Mouse (Mus musculus) heart, adult 9 months (tissue): ENCODE data around the gene Shank3.
A peak's percentile ranks its signal among the peaks of the same experiment; 100 is the strongest.

Experiments used
- DNase-seq, 2 experiments: peaks; one replicate each; pipeline ENCODE4 v3.0.0; 2022; ENCODE audit warnings: low spot score in 2 of 2

Shank3 gene

GRCm38 (mm10) chr15:89477091-89477491 lies 22.3 kb upstream of the Shank3 start, which contains the start of gene Arsa:
TSS of gene Arsa (minus strand) at chr15:89477425.
- DNase-seq: peak; percentile 48 to 76

DNA sequence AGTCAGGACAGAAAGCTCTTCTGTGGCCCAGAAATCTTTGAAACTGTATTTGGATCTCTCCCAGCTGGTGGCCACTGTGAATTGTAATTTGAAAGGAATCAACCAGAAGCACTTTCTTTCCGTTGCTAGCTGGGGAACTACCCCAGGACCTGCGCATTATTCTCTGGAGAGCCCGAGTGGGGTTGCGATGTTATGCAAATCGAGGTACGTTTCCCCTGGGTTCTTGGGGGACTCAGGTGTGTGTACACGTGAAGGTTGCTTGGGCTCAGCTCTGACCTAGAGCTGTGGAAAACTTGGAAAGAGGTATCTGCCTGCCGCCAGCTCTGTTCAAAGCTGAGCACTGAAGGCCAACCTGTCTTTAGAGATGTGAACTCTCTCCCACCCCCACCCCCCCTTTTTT lies 21.6 kb upstream of the Shank3 start:
- DNase-seq: no peak

- DNase-seq: no peak
Observed at GRCm38 (mm10) chr15:89478622-89479021, 20.8 kb upstream of the Shank3 start.

DNA sequence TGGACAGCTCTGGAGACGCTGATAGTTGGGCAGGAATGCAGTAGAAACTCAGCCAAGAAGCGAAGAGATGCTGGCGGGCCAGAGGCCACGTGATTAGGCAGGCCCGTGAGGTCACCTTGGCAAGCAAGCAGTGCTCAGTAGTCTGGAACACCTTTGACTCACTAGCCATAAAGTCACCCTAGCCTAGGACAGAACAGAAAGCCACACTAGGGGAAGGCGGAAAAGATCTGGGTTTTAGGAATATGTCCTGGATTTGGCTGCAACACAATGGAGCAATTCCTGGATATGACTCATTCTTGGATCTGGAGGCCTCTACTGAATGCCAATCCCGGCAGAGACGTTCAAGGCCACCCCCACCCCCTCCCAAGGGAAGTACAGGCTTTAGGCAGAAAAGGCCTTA lies 18.8 kb upstream of the Shank3 start:
- DNase-seq: peak; percentile 90 to 94

GRCm38 (mm10) chr15:89488182-89488581 lies 11.2 kb upstream of the Shank3 start:
- DNase-seq: no peak

DNA sequence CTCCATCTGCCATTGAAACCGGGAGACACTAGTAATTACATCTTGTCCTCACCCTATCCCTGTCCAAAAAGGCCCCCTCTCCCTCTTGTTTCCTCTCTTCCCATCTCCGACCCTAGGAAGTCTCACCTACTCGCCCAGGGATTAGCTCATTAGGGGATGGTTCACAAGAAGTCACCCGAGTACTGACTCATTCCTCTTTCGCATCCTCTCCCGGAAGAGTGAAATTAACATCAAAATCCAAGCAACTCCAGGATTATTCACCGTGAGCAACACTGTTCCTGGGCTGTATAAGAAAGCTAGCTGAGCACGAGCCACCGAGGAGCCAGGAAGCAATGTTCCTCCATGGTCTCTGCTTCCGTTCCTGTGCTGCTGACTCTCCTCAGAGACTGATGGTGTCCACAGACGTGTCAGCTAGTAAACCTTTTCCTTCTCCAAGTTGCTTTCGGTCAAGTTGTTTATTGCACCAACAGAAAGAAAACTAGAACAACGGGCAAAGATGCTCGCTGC lies 10.8 kb upstream of the Shank3 start:
- no peak for DNase-seq

DNA sequence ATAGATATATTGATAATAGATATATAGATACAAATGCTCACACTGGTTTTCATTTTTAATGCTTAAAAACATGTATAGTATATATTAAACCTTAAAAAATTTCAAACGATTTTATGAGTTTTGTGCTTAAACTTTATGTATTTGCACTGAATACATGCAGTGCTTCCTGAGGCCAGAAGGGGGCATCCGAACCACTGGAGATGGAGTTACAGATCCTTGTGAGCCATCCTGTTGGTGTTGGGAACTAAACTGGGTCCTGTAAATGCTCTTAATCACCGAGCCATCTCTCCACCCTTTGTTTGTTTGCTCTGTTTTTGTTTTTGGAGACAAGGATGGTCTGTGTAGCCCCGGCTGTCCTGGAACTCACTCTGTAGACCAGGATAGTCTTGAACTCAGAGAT lies 4.5 kb upstream of the Shank3 start:
- no peak for DNase-seq

DNA sequence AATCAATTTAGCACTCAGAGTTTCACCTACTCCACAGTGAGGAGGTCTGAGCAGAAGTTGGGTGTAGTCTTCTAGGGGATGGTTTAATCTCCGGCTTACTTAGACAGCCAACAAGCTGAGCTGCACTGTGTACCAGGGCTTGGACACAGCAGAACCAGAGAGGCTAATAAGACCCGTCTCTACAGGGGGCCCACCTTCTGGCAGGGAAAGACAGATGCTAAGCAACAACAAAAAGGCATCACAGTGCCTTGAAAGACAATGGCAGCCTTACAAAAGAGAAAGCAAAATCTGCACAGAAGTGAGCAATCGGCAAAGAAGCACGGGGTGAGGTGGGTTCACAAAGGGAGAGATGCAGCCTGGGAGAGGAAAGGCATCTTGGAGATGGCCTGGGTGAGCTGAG lies 3.3 kb upstream of the Shank3 start:
- no peak for DNase-seq

- DNase-seq: no peak
Observed at GRCm38 (mm10) chr15:89496841-89497240, 2.6 kb upstream of the Shank3 start.

DNA sequence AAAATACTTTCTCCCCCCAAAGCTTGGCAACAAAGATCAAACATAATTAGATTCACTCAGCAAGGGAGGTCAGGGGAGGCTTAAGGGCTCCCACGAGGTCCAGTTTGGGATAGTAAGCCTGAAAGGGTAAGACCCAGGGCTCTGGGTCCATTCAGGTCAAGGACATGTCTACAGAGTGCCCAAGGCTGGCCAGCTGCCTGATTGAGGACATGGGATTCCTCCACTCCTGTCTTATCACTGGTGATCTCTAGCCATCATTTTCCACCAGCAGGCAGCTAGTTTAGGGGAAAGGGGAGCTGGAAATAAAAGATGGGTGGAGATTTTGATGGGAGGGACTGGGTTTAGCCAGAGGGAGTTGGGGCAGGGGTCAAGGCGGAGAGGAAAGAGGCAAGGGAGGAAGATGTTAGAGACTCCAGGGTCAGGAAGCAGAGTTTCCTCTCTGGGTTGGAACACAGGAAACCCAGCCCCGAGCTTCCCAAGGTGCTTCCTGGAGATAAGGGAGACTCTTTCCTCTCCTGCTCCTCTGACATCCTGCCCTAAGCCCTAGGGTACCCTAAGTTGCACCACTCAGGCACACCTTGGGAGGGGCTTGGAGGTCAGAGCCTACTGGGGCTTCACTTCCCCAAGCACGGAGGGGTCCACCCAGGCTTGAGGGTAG lies 1.9 kb upstream of the Shank3 start:
- DNase-seq: peak; percentile 86 to 95

DNA sequence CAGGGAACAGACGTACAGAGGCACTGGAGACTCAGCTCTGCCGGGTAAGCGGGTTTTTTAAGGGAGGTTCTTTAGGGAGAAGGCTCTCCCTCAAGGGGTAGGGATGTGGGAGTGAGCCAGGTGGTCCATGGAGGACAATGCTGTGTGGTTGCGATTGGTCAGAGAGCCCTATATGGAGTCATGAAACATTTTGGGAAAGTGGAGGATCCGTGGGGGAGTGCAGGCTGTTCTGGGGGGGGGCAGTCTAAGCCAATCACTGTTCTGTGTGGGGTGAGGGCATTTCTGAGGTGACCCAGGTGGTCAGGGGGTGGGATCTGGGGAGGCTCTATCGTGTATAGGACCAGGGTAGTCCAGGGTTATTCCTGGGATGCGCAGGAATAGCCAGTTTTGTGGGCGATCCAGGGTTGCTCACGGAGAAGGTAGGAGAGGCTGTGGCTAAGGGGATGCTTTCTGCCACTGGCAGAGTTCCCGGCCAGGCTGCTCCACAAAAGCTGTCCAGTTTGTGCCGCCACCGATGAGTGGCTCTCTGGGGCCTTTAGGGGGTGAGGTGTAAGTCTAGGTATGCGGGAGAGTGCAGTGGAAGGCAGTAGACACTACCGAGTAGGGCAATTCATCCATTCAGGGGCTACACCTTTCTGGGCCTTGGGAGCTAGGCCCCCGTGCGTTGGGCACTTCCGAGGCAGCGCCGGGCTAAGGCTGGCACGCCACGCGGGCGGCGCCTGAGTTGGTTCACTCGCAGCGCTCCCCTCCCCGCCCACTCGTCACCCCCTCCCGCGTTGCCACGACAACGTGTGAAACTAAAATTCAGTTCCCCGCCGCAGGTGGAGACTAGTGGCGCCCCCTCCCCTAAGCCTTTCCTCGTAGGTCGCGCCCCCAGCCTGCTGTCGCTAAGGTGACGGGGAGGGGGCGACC lies 1.1 kb upstream of the Shank3 start:
- no peak for DNase-seq

- no peak for DNase-seq
Observed at GRCm38 (mm10) chr15:89499784-89500220, 379 bp downstream of the Shank3 start.

GRCm38 (mm10) chr15:89500221-89500791 lies 883 bp downstream of the Shank3 start:
- DNase-seq: no peak

- no peak for DNase-seq
Observed at GRCm38 (mm10) chr15:89501321-89501720, 1.9 kb downstream of the Shank3 start.

DNA sequence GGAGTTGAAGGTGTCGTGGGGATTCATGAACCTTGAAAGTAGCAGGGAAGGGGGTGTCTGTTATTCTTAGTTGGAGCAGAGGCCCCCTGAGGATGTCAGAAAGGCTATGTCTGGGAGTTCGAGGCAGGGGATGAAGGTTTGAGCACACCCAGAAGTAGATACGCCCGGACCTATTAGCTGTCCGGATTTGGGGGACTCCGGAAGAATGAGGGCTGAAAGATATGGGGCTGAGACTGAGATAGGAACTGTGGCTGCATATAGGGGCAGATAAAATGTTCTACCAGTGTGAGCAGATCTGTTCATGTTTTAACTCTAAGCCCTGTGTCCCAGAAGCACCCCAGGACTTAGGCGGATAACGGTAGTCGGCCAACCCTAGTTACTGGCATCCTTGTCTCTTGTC lies 5.4 kb downstream of the Shank3 start:
- DNase-seq: no peak

GRCm38 (mm10) chr15:89507751-89508150 lies 8.3 kb downstream of the Shank3 start:
- no peak for DNase-seq

DNA sequence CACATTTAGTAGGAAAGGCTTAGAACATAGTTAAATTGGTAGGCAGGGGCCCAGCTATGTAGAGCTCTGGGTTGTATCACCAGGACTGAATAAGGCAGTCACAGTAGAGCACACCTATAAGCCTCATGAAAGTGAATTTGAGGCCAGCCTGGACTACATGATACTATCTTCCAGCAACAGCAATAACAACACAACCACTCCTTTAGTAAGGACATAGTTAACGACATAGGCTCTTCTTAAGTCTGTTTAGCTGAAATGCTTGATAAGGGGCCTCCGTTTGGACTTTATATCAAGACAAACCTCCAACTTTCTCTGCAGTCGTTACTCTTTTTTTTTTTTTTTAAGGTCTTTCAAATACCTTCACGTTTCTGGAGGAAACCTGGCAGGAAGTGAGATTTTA lies 13.3 kb downstream of the Shank3 start:
- no peak for DNase-seq

GRCm38 (mm10) chr15:89521951-89522350 lies 22.5 kb downstream of the Shank3 start:
- DNase-seq: no peak

GRCm38 (mm10) chr15:89522566-89523282 lies 23.3 kb downstream of the Shank3 start:
- no peak for DNase-seq

GRCm38 (mm10) chr15:89523283-89523832 lies 23.9 kb downstream of the Shank3 start:
- no peak for DNase-seq

DNA sequence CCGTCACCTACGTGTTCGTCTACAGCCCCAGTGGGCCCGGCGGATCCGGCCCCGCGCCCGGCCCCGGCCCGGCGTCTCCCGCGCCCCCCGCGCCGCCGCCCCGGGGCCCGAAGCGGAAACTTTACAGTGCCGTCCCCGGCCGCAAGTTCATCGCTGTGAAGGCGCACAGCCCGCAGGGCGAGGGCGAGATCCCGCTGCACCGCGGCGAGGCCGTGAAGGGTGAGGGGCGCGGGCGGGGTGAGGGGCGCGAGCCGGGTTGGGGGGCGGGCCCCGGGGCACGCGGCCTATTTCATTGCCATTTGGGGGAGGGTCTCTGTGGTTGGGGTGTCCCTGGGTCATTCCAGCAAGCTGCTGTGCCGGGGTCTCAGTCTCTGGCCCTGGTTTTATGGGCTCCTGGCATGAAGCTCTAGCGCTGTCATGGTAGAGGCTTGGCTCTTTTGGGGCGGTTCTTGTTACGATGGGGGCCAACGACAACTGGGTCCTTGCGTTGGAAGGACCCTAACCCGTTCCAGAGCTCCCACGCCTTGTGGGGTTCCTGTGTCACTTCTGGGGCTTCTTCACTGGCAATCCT lies 24.7 kb downstream of the Shank3 start:
- no peak for DNase-seq
